Mouse (Mus musculus): Measurements from ENCODE around the gene Smc1b.
"Not testable (repeated sequence)": the region's sequence is repeated elsewhere in the genome, so short reads cannot be mapped to it uniquely, and the experiment has no call there.

Gene Smc1b

DNA sequence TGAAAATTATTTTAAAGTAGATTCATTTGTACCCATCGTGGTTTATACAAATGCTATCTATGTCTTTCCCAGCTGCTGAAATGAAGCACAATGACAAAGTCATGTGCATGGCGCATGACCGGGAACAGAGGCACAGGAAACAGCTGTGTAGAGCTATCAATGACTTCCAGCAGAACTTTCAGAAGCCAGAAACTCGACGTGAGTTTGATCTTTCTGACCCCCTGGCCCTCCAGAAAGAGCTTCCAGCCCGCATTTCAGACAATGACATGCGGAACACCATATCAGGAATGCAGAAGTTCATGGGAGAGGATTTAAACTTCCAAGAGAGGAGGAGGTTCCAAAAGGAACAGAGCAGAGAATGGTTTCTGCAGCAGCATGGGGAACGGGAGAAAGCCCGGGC is 3.4 kb upstream of the Smc1b start:
- no peak for DNase-seq (ENCODE audit: low read depth)

DNA sequence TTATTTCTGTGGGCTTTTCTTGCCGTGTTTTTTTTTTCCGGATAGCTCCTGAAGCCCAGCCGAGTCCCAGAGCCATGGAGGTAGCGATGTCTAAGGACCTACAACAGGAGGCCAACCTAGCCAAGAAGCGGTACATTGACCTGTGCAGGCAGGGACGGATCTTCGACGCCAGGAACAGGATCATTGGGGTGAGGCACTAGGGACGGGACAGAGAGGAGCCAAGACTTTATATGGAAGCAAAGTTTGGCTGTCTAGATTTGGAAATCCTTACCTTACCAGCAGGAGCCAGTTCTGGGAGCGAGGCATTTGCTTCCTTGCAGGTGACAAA is 393 bp upstream of the Smc1b start:
- no peak for DNase-seq (ENCODE audit: low read depth)

DNA sequence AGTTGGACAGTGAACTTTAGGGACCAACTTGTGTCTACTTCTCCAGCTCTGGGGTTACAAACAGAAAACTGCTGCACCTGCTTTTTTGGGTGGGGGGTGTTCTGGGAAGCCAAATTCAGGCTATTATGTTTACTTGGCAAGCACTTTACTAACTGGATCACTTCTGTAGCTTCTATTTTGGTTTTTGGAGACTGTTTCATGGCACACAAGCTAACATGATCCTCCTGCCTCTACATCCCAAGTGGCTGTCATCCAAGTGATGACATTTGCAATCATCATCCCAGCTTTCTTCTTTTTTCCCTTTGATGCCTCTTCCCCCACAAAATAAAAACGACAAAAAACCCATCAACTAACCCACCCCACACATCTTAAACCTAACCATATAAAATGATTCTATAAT is 46.1 kb downstream of the Smc1b start:
- DNase-seq (ENCODE audit: low read depth) = no peak

- no peak for DNase-seq (ENCODE audit: low read depth)
Observed at GRCm38 (mm10) chr15:85072651-85073050, 59.1 kb downstream of the Smc1b start.

DNA sequence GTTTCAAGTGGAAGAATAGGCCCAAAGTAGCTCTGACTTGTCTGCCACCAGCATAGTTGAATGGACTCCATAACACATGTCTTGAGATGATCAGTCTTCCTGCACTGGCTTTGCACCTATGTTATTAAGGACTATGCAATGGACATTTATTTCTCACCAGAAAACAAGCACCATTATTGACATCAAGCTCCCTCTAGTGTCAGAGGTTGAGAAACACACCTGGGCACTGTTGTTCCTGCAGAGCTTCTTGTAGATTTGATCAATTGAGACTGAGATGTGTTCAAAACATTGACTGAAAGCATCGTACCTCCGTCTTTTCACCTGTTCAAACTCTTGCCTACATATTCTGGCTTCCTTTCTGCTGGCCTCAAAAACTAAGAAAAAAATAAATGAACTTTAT is 61.2 kb downstream of the Smc1b start:
- peak; percentile 77 for DNase-seq (ENCODE audit: low read depth)

DNA sequence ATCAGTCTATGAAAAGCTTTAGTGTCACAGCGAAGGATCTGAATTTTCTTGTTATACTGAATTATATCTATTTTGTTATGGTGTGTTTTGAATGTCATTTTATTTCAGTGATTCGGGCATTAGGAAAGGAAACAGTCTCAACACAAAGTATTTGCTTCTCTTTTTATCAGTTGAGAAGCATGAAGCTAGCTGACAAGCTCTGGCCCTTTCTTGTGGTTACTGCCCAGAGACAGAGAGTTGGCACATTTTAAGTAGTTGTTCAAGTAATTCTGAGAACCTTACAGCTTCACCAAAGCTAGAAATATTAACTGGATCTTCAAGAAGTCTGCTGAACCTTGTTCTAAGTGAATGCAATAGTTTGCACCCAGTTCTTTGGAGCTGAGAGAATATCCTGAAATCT is 68.3 kb downstream of the Smc1b start:
- no peak for DNase-seq (ENCODE audit: low read depth)

DNA sequence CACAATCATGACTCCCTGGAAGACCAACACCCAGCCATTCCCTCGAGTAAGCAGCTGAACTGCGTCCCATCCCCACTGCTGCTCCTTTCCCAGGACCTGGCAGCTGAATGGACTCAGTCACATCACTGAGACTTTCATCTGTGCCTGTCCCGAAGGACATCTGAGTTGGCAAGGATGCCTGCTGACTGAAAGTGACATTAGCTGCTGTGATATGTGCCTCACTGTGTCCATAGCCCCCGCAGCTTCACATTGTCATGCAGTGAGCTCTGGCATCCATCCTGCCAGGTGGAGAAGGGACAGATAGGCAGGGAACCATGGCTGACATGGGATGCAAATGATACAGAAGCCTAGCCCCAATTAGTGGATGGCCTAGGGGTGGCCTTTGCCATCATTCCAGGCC is 76.6 kb downstream of the Smc1b start:
- DNase-seq (ENCODE audit: low read depth) = no peak

DNA sequence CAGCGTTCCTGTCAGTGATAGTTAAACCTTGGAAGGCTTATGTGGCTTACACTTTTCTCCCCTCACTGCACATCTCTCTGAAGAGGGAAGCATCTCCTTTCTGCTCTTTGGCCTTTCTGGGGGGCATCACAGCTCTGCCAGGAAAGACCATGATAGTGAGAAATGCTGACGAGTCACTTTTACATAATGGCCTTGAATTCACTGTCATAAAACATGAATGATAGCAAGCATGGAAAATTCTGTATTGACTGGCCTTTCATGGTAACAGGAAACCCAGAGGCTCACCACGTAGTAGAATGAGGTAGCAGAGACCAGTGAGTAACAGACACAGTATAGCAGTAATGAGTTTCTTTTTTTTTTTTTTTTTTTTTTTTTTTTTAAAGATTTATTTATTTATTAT is 77.7 kb downstream of the Smc1b start:
- DNase-seq (ENCODE audit: low read depth) = no peak

DNA sequence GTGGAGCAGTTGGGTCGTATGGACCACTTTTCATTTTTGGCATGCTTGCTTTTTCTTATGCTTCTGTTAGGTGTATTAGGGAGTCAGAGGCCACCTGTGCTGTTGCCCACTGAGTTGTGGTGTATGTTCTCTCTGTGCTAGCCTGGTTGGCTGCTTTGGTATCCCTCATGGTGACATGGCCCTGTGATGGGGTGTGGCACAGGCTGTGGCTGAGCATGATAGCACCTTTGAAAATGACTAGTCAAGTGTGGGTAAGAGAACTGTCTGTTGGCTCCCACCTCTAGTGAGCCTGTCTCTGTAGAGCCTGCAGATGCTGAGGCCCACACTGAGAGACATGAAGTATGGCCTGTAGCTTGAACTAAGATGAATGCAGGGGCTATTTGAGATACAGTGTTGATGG is 82.0 kb downstream of the Smc1b start:
- no peak for DNase-seq (ENCODE audit: low read depth)

GRCm38 (mm10) chr15:85047865-85048264 is 83.9 kb downstream of the Smc1b start:
- no peak for DNase-seq (ENCODE audit: low read depth)

DNA sequence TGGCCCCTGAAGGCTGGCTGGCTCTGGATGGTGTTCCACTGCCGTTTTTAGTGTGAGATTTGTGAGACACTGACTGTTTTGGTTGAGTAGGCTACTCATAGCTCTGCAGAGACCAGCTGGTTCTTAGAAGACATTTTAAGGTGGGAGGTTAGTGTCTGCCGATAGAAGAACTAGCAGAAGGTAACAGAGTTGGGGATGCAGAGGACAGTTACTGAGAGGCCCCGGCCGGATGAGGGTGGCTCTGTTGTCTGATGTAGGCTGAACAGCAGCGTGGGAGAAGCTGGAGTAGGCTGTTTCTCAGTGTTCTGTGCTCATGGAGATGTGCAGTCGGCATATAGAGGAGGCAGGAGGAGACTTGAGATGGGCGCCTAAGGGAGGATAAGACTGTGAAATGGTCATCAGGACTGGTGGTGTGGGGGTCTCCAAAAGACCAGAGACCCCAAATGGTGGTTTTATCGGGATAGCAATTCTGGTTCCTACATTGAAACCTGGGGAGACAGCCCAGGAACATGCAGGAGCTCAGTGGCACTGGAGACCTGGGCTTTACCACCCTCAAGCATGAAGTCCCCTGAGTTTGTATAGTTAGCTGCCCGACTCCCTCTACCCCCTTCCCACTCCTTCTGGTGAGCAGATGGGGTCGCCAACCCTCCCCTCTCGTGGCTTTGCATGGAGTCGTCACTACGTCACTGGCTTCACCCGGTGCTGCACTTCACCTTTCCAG is 85.4 kb downstream of the Smc1b start:
- DNase-seq (ENCODE audit: low read depth) = no peak

DNA sequence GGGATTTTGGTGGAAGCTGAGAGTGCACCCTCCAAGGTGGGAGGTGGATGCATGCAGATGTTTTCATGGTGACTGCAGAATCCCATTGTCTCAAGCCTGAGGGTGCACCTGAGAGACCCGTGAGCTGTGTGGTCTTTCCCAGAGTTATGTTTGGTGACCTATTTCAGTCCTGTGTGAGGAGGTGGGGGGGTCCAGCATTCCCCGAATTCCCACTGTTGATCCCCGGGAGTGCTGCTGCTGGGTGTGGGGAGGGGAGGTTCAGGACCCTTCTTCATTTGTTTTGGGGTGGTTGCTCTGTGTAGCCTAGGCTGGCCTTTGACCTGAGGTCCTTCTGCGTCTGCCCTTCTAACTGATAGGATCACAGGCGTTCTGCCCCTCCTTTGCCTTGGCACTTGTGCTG is 88.0 kb downstream of the Smc1b start:
- no peak for DNase-seq (ENCODE audit: low read depth)

- DNase-seq (ENCODE audit: low read depth) = no peak
Observed at GRCm38 (mm10) chr15:85043116-85043515, 88.6 kb downstream of the Smc1b start.

DNA sequence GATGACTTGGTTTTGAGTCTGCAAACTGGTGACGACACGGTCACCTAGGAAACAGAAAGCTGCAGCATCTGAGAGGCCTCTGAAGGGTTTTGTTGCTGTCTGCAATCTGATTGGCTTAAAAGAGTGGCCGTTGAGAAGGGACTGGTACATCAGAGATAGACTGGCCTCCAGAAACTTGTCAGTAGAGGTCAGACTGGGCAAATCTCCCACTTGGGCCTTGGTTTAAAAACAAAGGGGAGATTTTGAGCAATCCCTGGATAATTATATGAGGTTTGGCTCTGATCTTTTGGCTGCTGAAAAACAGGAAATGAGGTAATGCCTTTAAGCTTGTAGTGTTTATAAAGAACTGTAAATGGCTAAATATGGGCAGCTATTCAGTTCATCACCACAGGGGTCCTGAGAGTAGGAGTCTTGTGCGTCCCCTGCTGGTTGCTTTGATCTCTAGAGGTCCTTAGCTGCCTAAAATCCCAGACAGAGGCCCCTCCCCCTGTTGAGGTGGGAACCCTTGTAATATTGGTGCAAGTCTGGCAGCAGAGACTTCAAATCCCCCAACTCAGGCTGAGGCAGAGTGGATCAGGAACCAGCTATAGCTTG is 89.3 kb downstream of the Smc1b start:
- peak; percentile 91 for DNase-seq (ENCODE audit: low read depth)

- DNase-seq (ENCODE audit: low read depth) = no peak
Observed at GRCm38 (mm10) chr15:85041546-85042225, 90.1 kb downstream of the Smc1b start.

DNA sequence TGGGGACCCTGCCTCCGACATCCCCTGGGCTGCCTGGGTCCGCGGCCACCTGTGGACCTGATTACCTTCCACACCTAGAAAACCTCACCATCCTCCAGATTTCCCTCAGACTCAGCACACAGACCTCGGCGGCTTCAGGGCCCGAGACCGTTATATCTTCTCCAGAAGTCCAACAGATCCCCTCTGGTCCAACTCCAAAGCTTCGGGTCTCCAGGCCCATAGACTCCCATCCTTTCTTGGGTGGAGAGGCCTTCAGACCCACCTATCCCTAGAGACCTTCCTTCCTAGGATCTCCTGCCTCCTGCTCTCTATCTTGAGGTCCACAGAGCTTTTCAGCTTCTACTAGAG is 94.4 kb downstream of the Smc1b start:
- DNase-seq (ENCODE audit: low read depth) = peak; percentile 26

DNA sequence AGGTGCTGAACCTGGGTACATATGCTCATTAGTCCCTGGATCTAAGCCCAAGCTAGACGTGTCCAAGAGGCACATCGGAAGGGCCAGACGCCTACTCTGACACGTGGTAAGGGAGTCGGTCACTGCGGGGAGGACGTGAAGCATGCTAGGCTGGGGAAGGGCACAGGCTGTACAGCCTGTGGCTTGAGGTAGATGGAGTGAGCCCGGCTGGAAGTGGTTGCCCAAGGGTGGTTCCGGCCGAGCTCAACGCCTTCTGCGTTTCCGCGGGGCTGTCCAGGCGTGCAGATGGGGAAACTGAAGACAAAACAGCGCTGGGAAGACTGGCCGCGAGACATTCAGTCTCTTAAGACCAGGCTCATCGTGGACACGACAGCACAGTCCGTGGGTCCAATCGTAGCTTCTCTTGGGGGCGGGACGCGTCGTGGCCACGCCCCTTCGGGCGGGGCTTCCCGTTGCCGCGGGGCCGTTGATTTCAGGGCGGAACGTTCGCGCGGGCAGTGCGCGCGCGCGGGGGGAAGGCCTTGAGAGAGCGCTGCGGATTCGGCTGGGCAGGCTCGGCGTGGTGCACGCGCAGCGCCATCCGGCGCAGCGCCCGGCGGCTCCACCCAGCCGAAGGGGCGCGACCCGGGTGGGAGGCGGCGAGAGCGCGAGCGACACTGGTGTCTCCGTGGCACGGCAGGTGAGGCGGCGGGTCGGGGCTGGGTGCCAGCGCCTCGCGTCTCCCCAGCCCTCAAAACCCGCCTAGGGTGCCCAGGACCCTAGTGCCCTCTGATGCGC is 95.0 kb downstream of the Smc1b start:
- DNase-seq (ENCODE audit: low read depth) = peak; percentile 99

GRCm38 (mm10) chr15:85033916-85034315 is 97.8 kb downstream of the Smc1b start:
- not testable (repeated sequence) for DNase-seq (ENCODE audit: low read depth)

GRCm38 (mm10) chr15:85031866-85032265 is 99.9 kb downstream of the Smc1b start:
- DNase-seq (ENCODE audit: low read depth) = peak; percentile 29

DNA sequence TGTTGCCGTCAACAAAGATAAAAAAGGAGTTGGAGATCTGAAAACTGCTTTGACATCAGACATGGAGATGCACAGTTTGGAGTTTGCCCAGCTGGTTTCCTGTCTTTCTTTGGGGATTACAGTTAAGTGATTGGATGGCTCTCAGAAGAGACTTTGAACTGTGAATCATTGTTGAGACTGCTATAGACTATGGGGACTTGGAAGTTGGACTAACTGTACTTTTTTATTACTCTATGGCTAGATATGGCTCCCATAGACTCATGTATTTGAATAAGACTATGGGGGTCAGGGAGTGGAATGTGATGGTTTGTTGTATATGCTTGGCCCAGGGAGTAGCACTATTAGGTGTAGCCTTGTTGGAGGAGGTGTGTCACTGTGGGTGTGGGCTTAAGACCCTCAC is 101.1 kb downstream of the Smc1b start:
- not testable (repeated sequence) for DNase-seq (ENCODE audit: low read depth)

DNA sequence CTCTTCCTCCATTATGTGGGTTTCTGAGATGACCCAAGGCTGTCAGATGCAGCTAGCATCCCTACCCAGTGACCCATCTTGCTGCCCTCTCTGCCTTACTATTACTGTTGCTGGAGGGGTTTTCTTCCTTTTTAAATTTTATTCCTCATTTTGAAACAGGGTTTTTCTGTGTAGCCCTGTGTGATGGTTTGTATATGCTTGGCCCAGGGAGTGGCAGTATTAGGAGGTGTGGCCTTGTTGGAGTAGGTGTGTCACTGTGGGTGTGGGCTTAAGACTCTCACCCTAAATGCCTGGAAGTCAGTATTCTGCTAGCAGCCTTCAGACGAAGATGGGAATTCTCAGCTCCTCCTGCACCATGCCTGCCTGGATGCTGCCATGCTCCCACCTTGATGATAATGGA is 103.1 kb downstream of the Smc1b start, which contains the start of gene Fam118a:
Gene Fam118a, plus strand, starts transcription at position 301 of the 400 bp plus-strand sequence.
- not testable (repeated sequence) for DNase-seq (ENCODE audit: low read depth)

- no peak for DNase-seq (ENCODE audit: low read depth)
Observed at GRCm38 (mm10) chr15:85027740-85028139, 104.0 kb downstream of the Smc1b start.

- no peak for DNase-seq (ENCODE audit: low read depth)
Observed at GRCm38 (mm10) chr15:85026197-85026596, 105.6 kb downstream of the Smc1b start.
